Mouse (Mus musculus) ovary, postnatal 14 days (tissue): ENCODE data around the gene 6430628N08Rik.

Source experiments
- DNase-seq: peaks from one replicate; pipeline ENCODE4 v3.0.0; 2022; ENCODE audit warnings: low spot score

6430628N08Rik gene

DNA sequence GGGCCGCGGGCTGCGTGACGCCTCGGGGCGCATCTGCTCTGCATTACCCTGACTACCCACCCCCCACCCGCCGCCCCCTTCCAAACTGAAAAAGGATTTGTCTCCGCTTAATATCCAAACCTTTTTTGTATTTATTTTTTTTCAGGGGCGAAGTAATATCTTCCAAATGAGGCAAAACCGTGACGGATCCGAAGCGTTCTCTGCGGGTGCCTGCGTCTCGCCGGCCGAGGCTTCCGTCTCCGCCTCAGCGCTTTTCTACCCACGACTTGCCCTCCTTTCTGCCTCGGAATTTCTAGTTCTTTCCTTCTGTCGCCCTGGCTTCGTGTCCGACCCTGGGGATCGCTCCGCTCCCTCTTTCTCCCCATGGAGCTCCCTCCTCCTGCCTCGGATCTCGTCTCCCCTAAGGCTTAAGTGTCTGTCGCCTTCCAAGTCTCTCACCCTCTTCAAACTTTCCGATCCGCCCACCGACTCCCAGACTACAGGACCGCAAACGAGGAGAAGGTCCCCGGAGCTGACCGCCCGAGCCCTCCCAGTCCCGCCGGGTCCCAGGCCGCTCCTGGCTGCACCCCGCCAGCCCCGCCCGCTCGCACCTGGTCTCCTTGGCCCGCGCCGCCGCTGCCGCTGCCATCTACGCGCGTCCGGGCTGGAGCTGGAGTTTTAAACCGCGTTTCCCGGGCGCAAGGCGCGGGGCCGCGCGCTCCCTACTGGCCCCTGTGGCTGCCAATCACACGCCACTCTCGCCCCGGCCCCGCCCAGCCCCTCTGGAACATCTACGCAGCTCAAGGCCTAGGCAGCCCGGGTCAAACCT is 49.0 kb downstream of the 6430628N08Rik start, which contains the start of gene Dmbx1:
Gene Dmbx1 (minus strand): TSS at position 632 of the 808 bp plus-strand sequence.
- DNase-seq, result no peak

DNA sequence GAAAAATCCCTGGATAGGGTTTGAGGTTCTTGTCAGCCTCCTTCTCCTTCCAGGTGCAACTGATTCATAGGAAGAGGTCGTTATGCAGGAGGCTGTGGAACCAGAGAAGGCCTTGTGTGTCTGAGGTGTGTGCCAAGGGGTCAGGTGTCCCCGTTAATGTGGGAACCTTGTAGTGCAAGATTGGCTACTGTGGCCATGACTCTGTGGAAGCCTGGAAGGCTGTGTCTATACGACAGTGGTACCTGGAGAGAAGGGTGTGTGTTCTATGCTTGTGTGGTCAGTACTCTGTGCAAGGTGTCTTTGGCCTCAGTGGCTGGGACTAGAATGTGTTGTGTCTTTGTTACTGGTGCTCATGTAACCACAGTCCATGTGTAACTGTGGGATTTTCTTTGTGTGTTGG is 50.2 kb downstream of the 6430628N08Rik start:
- no peak for DNase-seq

DNA sequence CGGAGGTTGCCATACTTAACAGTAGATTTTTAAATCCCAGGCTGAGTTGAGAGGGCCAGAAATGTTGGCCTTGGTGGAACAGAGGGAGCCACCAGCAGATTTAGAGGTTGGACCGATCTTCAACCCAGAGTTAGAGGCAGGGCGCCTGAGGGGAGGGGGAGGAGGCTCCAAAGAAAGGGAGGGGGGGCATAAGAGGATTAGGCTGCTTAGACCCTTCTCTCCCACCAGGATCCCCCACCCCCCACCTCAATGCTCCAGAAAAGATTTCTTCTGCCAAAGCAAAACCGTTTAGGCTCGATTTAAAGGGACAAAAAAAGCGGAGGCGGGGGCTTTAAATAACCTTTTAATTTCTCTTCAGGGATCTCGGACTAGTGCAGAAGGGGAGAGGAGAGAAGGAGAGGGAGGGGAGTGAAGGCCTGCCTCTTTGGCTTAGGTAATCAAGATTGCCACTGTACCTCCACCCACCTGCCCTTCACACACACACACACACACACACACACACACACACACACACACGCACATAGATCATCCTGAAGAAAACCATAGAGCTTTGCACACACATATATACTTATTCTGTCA is 50.9 kb downstream of the 6430628N08Rik start:
- DNase-seq, result no peak

DNA sequence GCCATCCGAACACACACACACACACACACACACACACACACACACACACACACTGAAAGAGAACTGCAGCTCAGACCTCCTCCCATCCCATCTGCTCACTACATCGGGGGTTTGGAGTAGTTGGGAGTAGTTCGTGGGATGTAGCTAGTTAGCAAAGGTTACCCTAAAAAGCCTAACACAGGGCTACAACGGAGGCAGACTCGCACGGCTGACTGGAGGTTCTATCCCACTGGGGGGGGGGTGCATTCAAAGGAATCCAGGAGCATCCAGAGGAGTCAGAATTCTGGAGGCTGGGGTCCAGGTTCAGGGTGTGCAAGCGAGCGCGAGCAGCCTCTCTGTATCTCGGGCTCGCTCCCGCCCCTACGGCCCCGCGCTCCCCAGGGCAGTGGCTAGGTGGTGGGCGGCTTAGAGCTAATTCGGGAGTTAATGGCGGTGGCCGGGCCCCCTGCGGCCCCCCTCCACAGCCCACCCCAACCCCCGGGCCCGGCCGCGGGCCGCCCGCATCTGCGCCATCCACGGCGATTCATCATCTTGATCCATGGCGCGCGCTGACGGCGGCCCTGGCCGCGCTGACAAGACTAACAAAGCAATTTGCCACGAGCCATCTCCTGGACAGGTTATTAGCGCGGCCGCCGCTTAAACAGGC is 53.3 kb downstream of the 6430628N08Rik start:
- no peak for DNase-seq
